Comparison of ENCODE assay signal across 8 mouse cellular contexts in genomic region chr4:147431696-147432442, GRCm38 (mm10).
DNase-seq lines count a peak whose midpoint lies in the region; ATAC-seq and TF ChIP-seq lines count a peak whose summit lies in the region.
"Not testable (repeated sequence)": the region's sequence is repeated elsewhere in the genome, so short reads cannot be mapped to it uniquely, and the experiment has no call there.

No protein-coding gene starts in this region.

- H3K4me3 ChIP-seq in heart, embryonic 10.5 days; hindbrain, embryonic 14.5 days (replicated peaks; ENCODE audit: low read length); kidney, postnatal 0 days (replicated peaks; ENCODE audit: low read depth, low read length); liver, embryonic 16.5 days (ENCODE audit: low read depth, low read length); midbrain, embryonic 14.5 days (replicated peaks; ENCODE audit: low read depth, low read length); stomach, embryonic 15.5 days (replicated peaks): not testable (repeated sequence)

- H3K27me3 ChIP-seq in heart, embryonic 10.5 days (ENCODE audit: insufficient read depth, poor library complexity, severe bottlenecking); hindbrain, embryonic 14.5 days (ENCODE audit: control insufficient read depth, insufficient read depth, low read length); kidney, postnatal 0 days (ENCODE audit: insufficient read depth, low read length); liver, embryonic 16.5 days (ENCODE audit: control insufficient read depth, insufficient read depth, low read depth, low read length); midbrain, embryonic 14.5 days (ENCODE audit: control insufficient read depth, insufficient read depth, low read length); stomach, embryonic 15.5 days (replicated peaks): not testable (repeated sequence)

- H3K36me3 ChIP-seq in heart, embryonic 10.5 days; hindbrain, embryonic 14.5 days (replicated peaks; ENCODE audit: control insufficient read depth, insufficient read depth); kidney, postnatal 0 days (ENCODE audit: insufficient read depth, low read length); liver, embryonic 16.5 days (ENCODE audit: control insufficient read depth, insufficient read depth); midbrain, embryonic 14.5 days (ENCODE audit: control insufficient read depth, insufficient read depth, low read length); stomach, embryonic 15.5 days: not testable (repeated sequence)

- not testable (repeated sequence) for H3K27ac ChIP-seq in heart, embryonic 10.5 days; hindbrain, embryonic 14.5 days; kidney, postnatal 0 days; liver, embryonic 16.5 days (ENCODE audit: low read length); midbrain, embryonic 14.5 days (replicated peaks; ENCODE audit: low read depth, low read length); stomach, embryonic 15.5 days

- not testable (repeated sequence) for H3K9ac ChIP-seq in hindbrain, embryonic 14.5 days; kidney, postnatal 0 days (ENCODE audit: low read depth, low read length); liver, embryonic 16.5 days (ENCODE audit: low read depth, low read length); midbrain, embryonic 14.5 days (replicated peaks; ENCODE audit: low read length); stomach, embryonic 15.5 days

- not testable (repeated sequence) for H3K4me1 ChIP-seq in heart, embryonic 10.5 days; hindbrain, embryonic 14.5 days (replicated peaks; ENCODE audit: control insufficient read depth, insufficient read depth, low read length); kidney, postnatal 0 days (replicated peaks; ENCODE audit: insufficient read depth, low read length); liver, embryonic 16.5 days (ENCODE audit: control insufficient read depth, low read depth, low read length); midbrain, embryonic 14.5 days (ENCODE audit: control insufficient read depth, insufficient read depth, low read length); stomach, embryonic 15.5 days

- peaks cover 23% of the 10 kb centered on the region for H3K9me3 ChIP-seq in heart, embryonic 10.5 days
- peaks cover 63% of the 10 kb centered on the region for H3K9me3 ChIP-seq in hindbrain, embryonic 14.5 days (ENCODE audit: control insufficient read depth, low read length)
- peaks cover 18% of the 10 kb centered on the region for H3K9me3 ChIP-seq in kidney, postnatal 0 days (replicated peaks; ENCODE audit: low read length)
- not testable (repeated sequence) for H3K9me3 ChIP-seq in liver, embryonic 16.5 days (replicated peaks; ENCODE audit: control insufficient read depth, low read length)
- H3K9me3 ChIP-seq in midbrain, embryonic 14.5 days (ENCODE audit: control insufficient read depth, low read length), result peaks cover 52% of the 10 kb centered on the region
- H3K9me3 ChIP-seq in stomach, embryonic 15.5 days, result peaks cover 16% of the 10 kb centered on the region

- DNase-seq in MN1 (ENCODE audit: low spot score), result peak; percentile 34
- peak; percentile 80 for DNase-seq in heart, embryonic 10.5 days (ENCODE audit: low spot score)
- peak; percentile 31 for DNase-seq in hindbrain, embryonic 14.5 days (ENCODE audit: low spot score)
- not testable (repeated sequence) for DNase-seq in kidney, postnatal 0 days (ENCODE audit: low spot score); midbrain, embryonic 14.5 days

- WGBS in heart, embryonic 10.5 days, result 63% methylated on average over 3 of the region's 3 CpGs
- 80% methylated on average over 3 of the region's 3 CpGs for WGBS in hindbrain, embryonic 14.5 days
- WGBS in kidney, postnatal 0 days, result 75% methylated on average over 3 of the region's 3 CpGs
- 49% methylated on average over 3 of the region's 3 CpGs for WGBS in liver, embryonic 16.5 days (ENCODE audit: insufficient replicate concordance)
- 67% methylated on average over 3 of the region's 3 CpGs for WGBS in midbrain, embryonic 14.5 days
- 75% methylated on average over 3 of the region's 3 CpGs for WGBS in stomach, embryonic 15.5 days

- ATAC-seq in erythroid progenitor cell, adult 5-6 weeks (replicated peaks; ENCODE audit: low FRiP score, poor library complexity, severe bottlenecking), result peak; percentile 53
- peak; percentile 23 for ATAC-seq in hindbrain, embryonic 14.5 days (ENCODE audit: low FRiP score)
- peak; percentile 39; the same call in 1 of the 2 replicates for ATAC-seq in kidney, postnatal 0 days (replicated peaks; ENCODE audit: low FRiP score, low read depth)
- peak; percentile 33 for ATAC-seq in liver, embryonic 16.5 days (ENCODE audit: low read depth)
- ATAC-seq in midbrain, embryonic 14.5 days (ENCODE audit: low FRiP score, low TSS enrichment), result peak; percentile 48
- peak; percentile 25 for ATAC-seq in stomach, embryonic 15.5 days (ENCODE audit: insufficient read depth, low FRiP score, low read depth)

- not testable (repeated sequence) for H3K4me2 ChIP-seq in hindbrain, embryonic 14.5 days (replicated peaks); kidney, postnatal 0 days (ENCODE audit: low read length); liver, embryonic 16.5 days (ENCODE audit: low read depth, low read length); midbrain, embryonic 14.5 days (ENCODE audit: low read length); stomach, embryonic 15.5 days

- not testable (repeated sequence) for TF ChIP-seq CTCF in kidney, postnatal 0 days (IDR thresholded peaks at IDR 0.05; ENCODE audit: low read depth)
